Mouse (Mus musculus) thymus, adult 2 months (tissue): ENCODE results near the gene Copz2.
"Not testable (repeated sequence)": the region's sequence is repeated elsewhere in the genome, so short reads cannot be mapped to it uniquely, and the experiment has no call there.

Experiments used
- CTCF ChIP-seq: fragments of 200-500 bp; IDR thresholded peaks from 2 replicates; pipeline ENCODE4 v1.5.1; 2012; ENCODE audit warnings: mild to moderate bottlenecking, control low read depth, low read length, moderate library complexity, borderline replicate concordance; ENCODE audit not compliant: control insufficient read depth, poor library complexity, insufficient read depth; ENCODE audit errors: extremely low read depth
- POLR2A ChIP-seq: fragments of 200-500 bp; IDR thresholded peaks from 2 replicates; pipeline ENCODE4 v1.6.1; 2012; ENCODE audit warnings: mild to moderate bottlenecking, low read length, control low read depth, moderate library complexity; ENCODE audit not compliant: control insufficient read depth, poor library complexity, insufficient read depth; ENCODE audit errors: extremely low read depth

GRCm38 (mm10) chr11:96811188-96811587, 38.5 kb upstream of the Copz2 start:
- not testable (repeated sequence) for TF ChIP-seq CTCF, POLR2A
